Mouse (Mus musculus) left cerebral cortex, postnatal 10 days (tissue): Measurements from ENCODE around the gene Rpl37. TPM values are rescaled to one million over a fixed set of nuclear protein-coding genes. Genes with fewer than 3 reads are reported as not detected.
"Not testable (repeated sequence)": the region's sequence is repeated elsewhere in the genome, so short reads cannot be mapped to it uniquely, and the experiment has no call there.

Source experiments
- DNase-seq, 2 experiments: peaks; one replicate each; pipeline ENCODE4 v3.0.0; 2021 to 2022; ENCODE audit warnings: low spot score in 2 of 2, mixed read lengths in 1 of 2; ENCODE audit errors: extremely low spot score in 1 of 2
- intact Hi-C: fragments of 180-260 bp; cut with DNase I; formaldehyde crosslinking; loops from one replicate; pipeline ENCODE4 v1.15.1; 2025
- total RNA-seq, 2 experiments: library from RNA; stranded (reverse); gene quantifications; 2 replicates each; pipeline ENCODE4 v1.2.3; 2021

Rpl37 gene
- total RNA-seq, 2 experiments from 2014 or later = 247 to 251 TPM

GRCm38 (mm10) chr15:5119192-5119591, 2.7 kb downstream of the Rpl37 start:
- DNase-seq = no peak
- intact Hi-C loops = loop anchor here (5.0 kb wide), 1 partner anchor 68 kb away; the partner anchor contains the start of gene Ttc33

GRCm38 (mm10) chr15:5119707-5120106, 3.3 kb downstream of the Rpl37 start:
- DNase-seq = no peak
- intact Hi-C loops = loop anchor here (5.0 kb wide), 1 partner anchor 68 kb away; the partner anchor contains the start of gene Ttc33

- DNase-seq = no peak
- intact Hi-C loops = no loop called here
These were observed 5.3 kb downstream of the Rpl37 start for GRCm38 (mm10) chr15:5121535-5122313.

GRCm38 (mm10) chr15:5126456-5126855, 10.0 kb downstream of the Rpl37 start:
- DNase-seq = no peak
- intact Hi-C loops = no loop called here

- no peak for DNase-seq
These were observed 11.0 kb downstream of the Rpl37 start for GRCm38 (mm10) chr15:5127487-5127886.

GRCm38 (mm10) chr15:5128176-5128940, 11.9 kb downstream of the Rpl37 start:
- intact Hi-C loops = no loop called here
- DNase-seq = no peak

More at GRCm38 (mm10) chr15:5127487-5127886, 11.0 kb downstream of the Rpl37 start:
- intact Hi-C loops = no loop called here

- intact Hi-C loops = no loop called here
These were observed 12.8 kb downstream of the Rpl37 start for GRCm38 (mm10) chr15:5129111-5129805.

GRCm38 (mm10) chr15:5130887-5131668, 14.6 kb downstream of the Rpl37 start:
- DNase-seq, intact Hi-C loops: not testable (repeated sequence)

More at GRCm38 (mm10) chr15:5129111-5129805, 12.8 kb downstream of the Rpl37 start:
- DNase-seq = no peak

- DNase-seq = no peak
- intact Hi-C loops = no loop called here
These were observed 16.9 kb downstream of the Rpl37 start for GRCm38 (mm10) chr15:5133301-5133700.

- intact Hi-C loops = no loop called here
- DNase-seq = no peak
These were observed 17.7 kb downstream of the Rpl37 start for GRCm38 (mm10) chr15:5134179-5134578.

GRCm38 (mm10) chr15:5134945-5135483, 18.6 kb downstream of the Rpl37 start:
- no peak for DNase-seq
- intact Hi-C loops = no loop called here

GRCm38 (mm10) chr15:5138021-5138856, 21.8 kb downstream of the Rpl37 start:
- intact Hi-C loops = no loop called here
- peak in 1 of 2 experiments; percentile 34 for DNase-seq

- no peak for DNase-seq
- intact Hi-C loops = no loop called here
These were observed 22.9 kb downstream of the Rpl37 start for GRCm38 (mm10) chr15:5139366-5139765.

GRCm38 (mm10) chr15:5139863-5140262, 23.4 kb downstream of the Rpl37 start:
- intact Hi-C loops = no loop called here
- DNase-seq = no peak

GRCm38 (mm10) chr15:5140357-5140756, 23.9 kb downstream of the Rpl37 start:
- intact Hi-C loops = no loop called here
- no peak for DNase-seq

GRCm38 (mm10) chr15:5142047-5142446, 25.6 kb downstream of the Rpl37 start:
- intact Hi-C loops = no loop called here
- DNase-seq = no peak

- intact Hi-C loops = no loop called here
- DNase-seq = no peak
These were observed 26.3 kb downstream of the Rpl37 start for GRCm38 (mm10) chr15:5142714-5143113.
